Mouse (Mus musculus): ENCODE measurements at regions not wholly inside any gene's neighbourhood (a gene's known extent, or its start where the extent isn't known, plus 50 kb on each side); places are given as distances from the start of the nearest gene placed in this dataset.

GRCm38 (mm10) chr5:70387318-70387717 lies 455.1 kb downstream of the Gabrg1 start:
- TF ChIP-seq CTCF (IDR thresholded peaks at IDR 0.05; ENCODE audit: borderline replicate concordance, extremely low read depth, insufficient read depth, insufficient read length) (no peak), POLR2A (IDR thresholded peaks at IDR 0.05; ENCODE audit: borderline replicate concordance, extremely low read depth, insufficient read depth, insufficient read length, poor library complexity, severe bottlenecking) (no peak)
